Mouse (Mus musculus): ENCODE measurements around the gene Usp35. TPM values are rescaled to one million over a fixed set of nuclear protein-coding genes. Genes with fewer than 3 reads are reported as not detected.

Gene Usp35
- total RNA-seq, 4 experiments from 2014 or later: 0.56 to 1.2 (median 0.80) TPM

DNA sequence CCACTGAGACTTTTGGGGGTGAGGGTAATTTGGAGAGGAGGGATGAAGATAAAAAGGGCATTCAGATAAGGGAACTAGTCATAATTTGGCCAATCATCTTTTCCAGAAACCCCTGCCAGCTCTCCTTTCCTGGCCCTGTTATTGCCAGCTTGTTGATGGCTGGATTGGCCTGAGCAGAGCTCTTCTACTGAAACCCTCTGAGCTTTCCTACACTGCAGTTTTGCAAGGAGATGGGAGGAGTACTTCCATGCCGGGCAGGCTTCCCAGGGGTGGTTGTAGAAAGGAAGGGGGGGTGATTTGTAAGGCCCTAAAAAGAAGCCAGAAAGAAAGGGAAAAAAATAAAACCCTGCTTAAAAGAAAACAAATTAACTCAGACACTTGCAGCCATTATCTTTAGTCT is 69.3 kb downstream of the Usp35 start:
- DNase-seq (ENCODE audit: low spot score in 2 of 2): peak; percentile 3 to 51

Other genes starting within 250 kb of the Usp35 start
- gene Kctd21, start 307 bp upstream of the Usp35 start, total RNA-seq (2022): 1 to 10 TPM; 3.3 to 4.1 (median 3.9) TPM
- gene Alg8, start 39.6 kb upstream of the Usp35 start, total RNA-seq (2022): 1 to 10 TPM; 1.9 to 3.9 (median 3.6) TPM
- gene Ndufc2, start 68.0 kb upstream of the Usp35 start, total RNA-seq (2022): 100 to 1,000 TPM; 261 to 279 (median 268) TPM
- 10 to 100 TPM in 3 of 4 experiments, 1 to 10 TPM in 1; 9.5 to 19.3 (median 15.2) TPM for gene Thrsp, start 85.7 kb upstream of the Usp35 start, total RNA-seq (2022)
- gene Kctd14, start 119.3 kb upstream of the Usp35 start, total RNA-seq (2022): under 1 TPM in 1 of 4 experiments, not detected in 3; 0.17 TPM
- gene Ints4, start 148.9 kb upstream of the Usp35 start, total RNA-seq (2022): 10 to 100 TPM; 24.8 to 29.8 (median 25.7) TPM
- 100 to 1,000 TPM; 117 to 148 (median 134) TPM for gene Aamdc, start 247.5 kb upstream of the Usp35 start, total RNA-seq (2022)
- 10 to 100 TPM; 13.6 to 16.2 (median 14.5) TPM for gene Rsf1, start 247.9 kb upstream of the Usp35 start, total RNA-seq (2022)